Mouse (Mus musculus) adipose tissue, adult 10 weeks (tissue): ENCODE results near the gene Itsn2. TPM values are rescaled to one million over a fixed set of nuclear protein-coding genes. Genes with fewer than 3 reads are reported as not detected.

ENCODE experiments used
- polyA plus RNA-seq: library from polyadenylated mRNA; stranded (reverse); fragments of 350-450 nt; fragmentation: Illumina TruSeq; extraction: RNeasy Lipid Tissue Mini Kit (QIAGEN cat#74804); gene quantifications from one replicate; pipeline ENCODE4 v1.2.3, GENCODE M21; 2014; ENCODE audit warnings: low read depth, low replicate concordance

Gene Itsn2
- polyA plus RNA-seq = 44.3 TPM

GRCm38 (mm10) chr12:4592541-4593165 is at the start of gene Itsn2, which contains the start of gene Gm3625:
Gene Itsn2 (plus strand): TSS chr12:4592638.
Gene Gm3625 (minus strand): TSS chr12:4592927.

GRCm38 (mm10) chr12:4738031-4738576 is 145.7 kb downstream of the Itsn2 start, which contains the start of gene Fam228a:
Gene Fam228a (minus strand): TSS chr12:4738430.

Other genes starting within 250 kb of the Itsn2 start
- gene Ncoa1, start 115.5 kb upstream of the Itsn2 start, polyA plus RNA-seq = 18.1 TPM
- not detected for gene Gm3625, start 289 bp downstream of the Itsn2 start, polyA plus RNA-seq
- 2.3 TPM for gene Fam228a, start 145.8 kb downstream of the Itsn2 start, polyA plus RNA-seq
- 6.1 TPM for gene Pfn4, start 176.4 kb downstream of the Itsn2 start, polyA plus RNA-seq
- gene Fam228b, start 176.6 kb downstream of the Itsn2 start, polyA plus RNA-seq = 4.6 TPM
- gene Sf3b6, start 224.9 kb downstream of the Itsn2 start, polyA plus RNA-seq = 81.3 TPM
- 10.0 TPM for gene Fkbp1b, start 249.0 kb downstream of the Itsn2 start, polyA plus RNA-seq